Mouse (Mus musculus) CH12.LX (cell line): ENCODE results near the gene Zbtb34. TPM values are rescaled to one million over a fixed set of nuclear protein-coding genes. Genes with fewer than 3 reads are reported as not detected.

Experiments used
- DNase-seq: peaks from one replicate; pipeline ENCODE4 v3.0.0-alpha.2; 2013; ENCODE audit errors: extremely low read depth
- H3K27ac ChIP-seq: 2 replicates; pipeline ENCODE4 v1.5.1; 2012; ENCODE audit warnings: low read depth, mild to moderate bottlenecking, control low read depth, moderate library complexity; ENCODE audit not compliant: insufficient read depth
- H3K27me3 ChIP-seq: replicated peaks from 2 replicates; pipeline ENCODE3; 2012; ENCODE audit warnings: inconsistent platforms
- H3K36me3 ChIP-seq, 2 experiments: replicated peaks in 1 of 2; 2 replicates each; pipeline versions ENCODE3 to v1.6.1; 2012; ENCODE audit warnings: inconsistent platforms in 1 of 2, low read length in 1 of 2, mild to moderate bottlenecking in 1 of 2, mixed read lengths in 1 of 2, moderate library complexity in 1 of 2; ENCODE audit not compliant: control insufficient read depth in 1 of 2, insufficient read depth in 1 of 2
- H3K4me1 ChIP-seq, 2 experiments: 2 replicates each; pipeline ENCODE4 v1.6.1; 2012; ENCODE audit warnings: inconsistent platforms in 1 of 2, moderate library complexity in 1 of 2; ENCODE audit not compliant: insufficient read depth in 2 of 2, control insufficient read depth in 1 of 2
- H3K4me2 ChIP-seq: 2 replicates; pipeline ENCODE4 v1.6.1; 2012; ENCODE audit warnings: low read depth, mild to moderate bottlenecking, control low read depth; ENCODE audit not compliant: poor library complexity, insufficient read depth, severe bottlenecking
- H3K4me3 ChIP-seq, 3 experiments: fragments of 150-350 bp in 1 of 3; sonication (generic) in 1 of 3; replicated peaks in 1 of 3; 2 replicates each; pipeline versions ENCODE3 to v1.5.1; 2011 to 2012; ENCODE audit warnings: low read depth in 2 of 3, low read length in 2 of 3, mild to moderate bottlenecking in 2 of 3, moderate library complexity in 2 of 3, control low read depth in 1 of 3, improper control_type of control experiment in 1 of 3, inconsistent platforms in 1 of 3, mixed read lengths in 1 of 3; ENCODE audit not compliant: poor library complexity in 1 of 3
- H3K79me2 ChIP-seq: replicated peaks from 2 replicates; pipeline ENCODE4 v1.6.1; 2012; ENCODE audit warnings: mild to moderate bottlenecking, moderate library complexity; ENCODE audit not compliant: control insufficient read depth, poor library complexity, insufficient read depth, severe bottlenecking; ENCODE audit errors: extremely low read depth
- H3K9ac ChIP-seq: 2 replicates; pipeline ENCODE4 v1.6.1; 2012; ENCODE audit warnings: low read depth, mild to moderate bottlenecking, control low read depth, moderate library complexity; ENCODE audit not compliant: insufficient read depth
- H3K9me3 ChIP-seq: replicated peaks from 2 replicates; pipeline ENCODE3; 2012; ENCODE audit warnings: low read length, inconsistent platforms, mixed read lengths
- BHLHE40 ChIP-seq: IDR thresholded peaks from 2 replicates; pipeline ENCODE4 v1.6.1; 2011; ENCODE audit warnings: mild to moderate bottlenecking, low read depth, low read length, improper control_type of control experiment
- CHD2 ChIP-seq: IDR thresholded peaks from 2 replicates; pipeline ENCODE4 v1.6.1; 2011; ENCODE audit warnings: low read length, improper control_type of control experiment
- CTCF ChIP-seq, 2 experiments: IDR thresholded peaks in 1 of 2; conservative IDR thresholded peaks in 1 of 2; 2 replicates each; pipeline ENCODE4 v1.5.1; 2011 to 2012; ENCODE audit warnings: low read depth in 2 of 2, low read length in 2 of 2, improper control_type of control experiment in 1 of 2, inconsistent platforms in 1 of 2, mild to moderate bottlenecking in 1 of 2, moderate library complexity in 1 of 2
- E2F4 ChIP-seq: IDR thresholded peaks from 2 replicates; pipeline ENCODE4 v1.6.1; 2011; ENCODE audit warnings: low read depth, low read length, improper control_type of control experiment; ENCODE audit not compliant: insufficient replicate concordance
- ELF1 ChIP-seq: IDR thresholded peaks from 2 replicates; pipeline ENCODE4 v1.6.1; 2014; ENCODE audit warnings: low read depth, mild to moderate bottlenecking, inconsistent platforms, low read length, improper control_type of control experiment
- EP300 ChIP-seq: IDR thresholded peaks from 2 replicates; pipeline ENCODE4 v1.6.1; 2011; ENCODE audit warnings: low read length, improper control_type of control experiment
- ETS1 ChIP-seq: conservative IDR thresholded peaks from 2 replicates; pipeline ENCODE4 v1.6.1; 2012; ENCODE audit warnings: low read depth, mild to moderate bottlenecking, inconsistent platforms, low read length, improper control_type of control experiment, moderate library complexity
- GABPA ChIP-seq: IDR thresholded peaks from 2 replicates; pipeline ENCODE4 v1.6.1; 2012; ENCODE audit warnings: low read depth, low read length, improper control_type of control experiment, inconsistent platforms; ENCODE audit not compliant: insufficient replicate concordance
- HCFC1 ChIP-seq: IDR thresholded peaks from 2 replicates; pipeline ENCODE4 v1.6.1; 2012; ENCODE audit warnings: low read depth, mild to moderate bottlenecking, inconsistent platforms, low read length, improper control_type of control experiment
- IRF4 ChIP-seq: IDR thresholded peaks from 2 replicates; pipeline ENCODE4 v1.6.1; 2014; ENCODE audit warnings: low read depth, mild to moderate bottlenecking, inconsistent platforms, low read length, improper control_type of control experiment
- JUN ChIP-seq: IDR thresholded peaks from 2 replicates; pipeline ENCODE4 v1.6.1; 2011; ENCODE audit warnings: low read depth, mild to moderate bottlenecking, low read length, improper control_type of control experiment, moderate library complexity; ENCODE audit not compliant: insufficient read depth
- MYC ChIP-seq: IDR thresholded peaks from 2 replicates; pipeline ENCODE4 v1.6.1; 2011; ENCODE audit warnings: low read depth, mild to moderate bottlenecking, improper control_type of control experiment, low read length
- POLR2AphosphoS2 ChIP-seq: IDR thresholded peaks from 2 replicates; pipeline ENCODE4 v1.6.1; 2011; ENCODE audit warnings: low read depth, low read length, improper control_type of control experiment
- RAD21 ChIP-seq: IDR thresholded peaks from 2 replicates; pipeline ENCODE4 v1.6.1; 2011; ENCODE audit warnings: low read depth, mild to moderate bottlenecking, low read length, improper control_type of control experiment, moderate library complexity
- SIN3A ChIP-seq: IDR thresholded peaks from 2 replicates; pipeline ENCODE4 v1.6.1; 2012; ENCODE audit warnings: low read length, improper control_type of control experiment, inconsistent platforms
- UBTF ChIP-seq: IDR thresholded peaks from 2 replicates; pipeline ENCODE4 v1.6.1; 2012; ENCODE audit warnings: low read depth, mild to moderate bottlenecking, inconsistent platforms, low read length, improper control_type of control experiment, moderate library complexity
- ZKSCAN1 ChIP-seq: IDR thresholded peaks from 2 replicates; pipeline ENCODE4 v1.6.1; 2012; ENCODE audit warnings: low read depth, inconsistent platforms, low read length, improper control_type of control experiment, borderline replicate concordance
- ZMIZ1 ChIP-seq: IDR thresholded peaks from 2 replicates; pipeline ENCODE4 v1.6.1; 2012; ENCODE audit warnings: low read depth, mild to moderate bottlenecking, inconsistent platforms, low read length, improper control_type of control experiment
- ZNF384 ChIP-seq: IDR thresholded peaks from 2 replicates; pipeline ENCODE4 v1.6.1; 2012; ENCODE audit warnings: low read depth, low read length, improper control_type of control experiment, inconsistent platforms
- dilution Hi-C: fragments of 300-500 bp; cut with MboI; formaldehyde crosslinking; loops from 2 replicates; pipeline ENCODE4 v1.14.3; 2020; ENCODE audit warnings: low sequenced_read_pairs; ENCODE audit not compliant: extremely low pct_unique_long_range_greater_than_20kb, extremely low pct_ligation_motif_present
- in situ Hi-C: fragments of 300-500 bp; cut with MboI; formaldehyde crosslinking; loops from 3 replicates; pipeline ENCODE4 v1.14.3; 2019; ENCODE audit warnings: low sequenced_read_pairs, low pct_ligation_motif_present, low pct_unique_long_range_greater_than_20kb, mixed read lengths
- polyA plus RNA-seq: library from polyadenylated mRNA; unstranded; fragments of >175 nt; gene quantifications from 2 replicates; pipeline ENCODE4 v1.2.1, GENCODE M21; 2012; ENCODE audit warnings: low read depth; ENCODE audit not compliant: insufficient read length
- total RNA-seq, 2 experiments: library from RNA; depleted of rRNA; stranded (reverse); fragments of 300-350 nt in 1 of 2; fragments of >200 nt in 1 of 2; gene quantifications; 2 replicates each; pipeline ENCODE4 v1.2.3; 2012 to 2014

Gene Zbtb34
- total and polyA plus RNA-seq, 3 experiments: 3.4 to 5.8 (median 5.0) TPM

DNA sequence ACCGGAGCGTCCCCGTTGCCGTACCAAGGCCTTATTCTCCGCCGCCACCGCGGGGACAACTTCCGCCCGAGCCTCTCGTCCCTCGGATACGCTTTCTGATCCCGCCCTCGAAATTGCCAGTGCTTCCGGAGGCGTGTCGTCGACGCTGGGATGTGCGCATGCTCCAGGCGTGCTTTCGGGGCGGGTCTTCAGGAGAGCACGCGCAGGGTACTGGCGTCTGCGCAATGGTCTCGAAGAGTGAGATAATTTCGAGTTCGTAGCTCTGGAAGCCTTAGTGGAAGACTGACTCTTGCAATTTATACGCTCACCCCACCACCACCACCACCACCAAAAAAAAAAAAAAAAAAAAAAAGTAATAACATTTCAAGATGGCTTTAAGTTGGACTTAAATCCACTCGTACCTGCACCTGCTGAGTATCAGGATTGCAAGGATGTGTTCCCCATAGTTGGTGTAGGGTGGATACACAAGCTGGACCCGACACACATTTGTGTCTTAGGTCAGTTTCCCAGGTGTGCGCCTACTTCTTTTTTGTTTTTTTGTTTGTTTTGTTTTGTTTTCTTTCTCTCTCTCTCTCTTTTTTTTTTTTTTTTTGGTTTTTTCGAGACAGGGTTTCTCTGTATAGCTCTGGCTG is 37.5 kb upstream of the Zbtb34 start, which contains the start of gene Zbtb43 (continued):
- TF ChIP-seq EP300 (no peak), JUN (no peak), HCFC1 (peak; percentile 84), ZNF384 (peak; percentile 6), CHD2 (peak; percentile 49; the same call in 1 of the 2 replicates), GABPA (no peak; the same call in 1 of the 2 replicates), RAD21 (no peak), E2F4 (no peak), ZKSCAN1 (no peak)

DNA sequence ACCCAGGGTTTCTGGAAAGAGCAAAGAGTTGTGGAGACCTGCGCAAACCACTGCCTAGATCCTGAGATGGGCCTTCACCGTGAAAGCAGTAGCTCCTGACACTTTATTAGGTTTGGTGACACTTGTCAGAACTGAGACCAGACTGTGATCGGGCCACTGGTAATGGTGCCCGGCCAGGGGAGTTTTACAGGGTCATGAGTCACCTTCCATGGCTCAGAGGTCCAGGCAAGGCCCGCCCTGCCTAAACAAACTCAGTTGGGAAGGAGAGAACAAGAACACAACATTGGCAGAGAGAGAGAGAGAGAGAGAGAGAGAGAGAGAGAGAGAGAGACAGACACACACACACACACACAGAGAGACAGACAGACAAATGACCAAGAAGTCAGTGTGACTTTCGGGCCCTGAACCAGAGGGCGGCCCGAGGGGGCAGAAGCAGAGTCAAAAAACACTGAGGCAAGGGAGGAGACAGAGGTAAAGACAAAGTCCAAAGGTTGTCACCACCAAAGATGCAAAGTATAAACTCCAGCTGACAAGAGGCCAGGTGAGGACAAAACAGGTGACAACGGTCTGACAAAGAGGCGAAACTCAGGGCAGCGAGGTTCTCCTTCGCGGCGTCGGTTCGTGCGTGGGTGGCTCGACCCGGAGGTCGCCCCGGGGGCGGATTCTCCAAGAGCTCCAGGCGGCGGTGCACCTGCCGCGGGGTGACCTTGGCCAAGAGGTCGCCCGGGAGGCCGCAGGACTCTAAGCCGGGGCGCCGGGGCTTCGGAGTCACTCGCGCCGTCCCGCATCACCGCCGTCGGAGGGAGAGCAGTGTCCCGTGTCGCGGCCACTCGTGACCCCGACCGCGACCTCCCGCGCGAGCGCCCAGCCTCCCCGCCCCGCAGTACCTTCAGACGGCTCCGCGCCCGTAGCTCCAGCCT is 36.7 kb upstream of the Zbtb34 start:
- DNase-seq: no peak
- dilution Hi-C loops: no loop called here
- Histone ChIP-seq H3K36me3 (peaks cover under 1 to 30% of the 10 kb centered on the region in 2 experiments), H3K4me1 (peaks cover 0 to 37% of the 10 kb centered on the region in 2 experiments; a peak in 2 of 4 replicates), H3K79me2 (peaks cover 22% of the 10 kb centered on the region), H3K4me3 (peak overlapping the region; percentile 87 to 94 (median 93)), H3K4me2 (peak overlapping the region; percentile 89), H3K27ac (peak overlapping the region; percentile 2; the same call in 1 of the 2 replicates), H3K9ac (peak overlapping the region; percentile 83), H3K9me3 (peaks cover 8% of the 10 kb centered on the region), H3K27me3 (peaks cover 27% of the 10 kb centered on the region)
- in situ Hi-C loops: no loop called here
- TF ChIP-seq CTCF (conservative IDR thresholded peaks at IDR 0.05 in 1 of 2, IDR thresholded peaks at IDR 0.05 in 1 of 2; ENCODE audit: low read depth in 2 of 2, low read length in 2 of 2) (no peak), SIN3A (peak; percentile 45; the same call in 1 of the 2 replicates), UBTF (0 out of 2 replicates have a peak, but pooled peaks have one; percentile 41), E2F4 (no peak), ELF1 (no peak), IRF4 (0 out of 2 replicates have a peak, but pooled peaks have one; percentile 8), MYC (no peak), ZMIZ1 (0 out of 2 replicates have a peak, but pooled peaks have one; percentile 67), ETS1 (no peak), POLR2AphosphoS2 (no peak), BHLHE40 (no peak)
